8 mouse cellular contexts compared by ENCODE assay signal in the genomic region with DNA sequence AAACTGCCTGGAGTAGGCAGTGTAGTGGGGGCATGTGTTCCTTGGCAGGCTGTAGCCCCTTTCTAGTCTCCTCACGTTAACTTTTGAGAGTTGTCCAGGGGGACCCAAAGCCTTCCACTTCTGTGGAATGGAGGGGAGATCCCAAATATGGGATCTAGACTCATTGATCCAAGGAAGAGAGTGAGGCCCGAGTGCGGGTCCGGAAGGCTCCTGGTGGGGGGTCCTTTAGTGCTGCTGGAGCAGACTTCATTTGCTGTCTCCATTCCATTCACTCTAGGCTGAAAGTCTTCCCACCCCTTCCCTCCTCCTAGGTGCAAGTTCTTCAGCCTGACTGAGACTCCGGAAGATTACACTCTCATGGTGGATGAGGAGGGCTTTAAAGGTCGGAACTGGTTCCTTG. TPM values are rescaled to one million over a fixed set of nuclear protein-coding genes. Genes with fewer than 3 reads are reported as not detected.
DNase-seq lines count a peak whose midpoint lies in the region; ATAC-seq and TF ChIP-seq lines count a peak whose summit lies in the region.

No protein-coding gene starts in this region.

- TF ChIP-seq CTCF in bone marrow macrophage, adult 2 months (IDR thresholded peaks at IDR 0.05; ENCODE audit: low read depth, low read length) = no peak

- no peak for ATAC-seq in kidney, embryonic 16.5 days (ENCODE audit: low FRiP score, low TSS enrichment)
- ATAC-seq in hindbrain, embryonic 16.5 days = 0 out of 2 replicates have a peak, but pooled peaks have one; percentile 1
- 0 out of 2 replicates have a peak, but pooled peaks have one; percentile 33 for ATAC-seq in midbrain, embryonic 16.5 days

- peaks cover 19% of the 10 kb centered on the region for H3K36me3 ChIP-seq in kidney, embryonic 16.5 days (ENCODE audit: insufficient read depth, low read length)
- H3K36me3 ChIP-seq in hindbrain, embryonic 16.5 days (ENCODE audit: control insufficient read depth, insufficient read depth, low read length) = peaks cover 11% of the 10 kb centered on the region
- peaks cover 10% of the 10 kb centered on the region; the same call in 1 of the 2 replicates for H3K36me3 ChIP-seq in midbrain, embryonic 16.5 days (ENCODE audit: control insufficient read depth, insufficient read depth, low read length)

- 8% methylated on average over 6 of the region's 6 CpGs for WGBS in kidney, embryonic 16.5 days
- 6% methylated on average over 6 of the region's 6 CpGs for WGBS in hindbrain, embryonic 16.5 days
- WGBS in midbrain, embryonic 16.5 days = 4% methylated on average over 6 of the region's 6 CpGs

- DNase-seq in kidney, adult 8-10 months = no peak
- no peak for DNase-seq in gastrocnemius, postnatal 4 days (ENCODE audit: low spot score in 2 of 2)
- DNase-seq in spleen, adult 12 weeks (ENCODE audit: low spot score) = no peak
- DNase-seq in gastrocnemius, postnatal 10 days = no peak

- peak overlapping the region; percentile 83 for H3K4me2 ChIP-seq in kidney, embryonic 16.5 days (replicated peaks; ENCODE audit: low read depth, low read length)
- H3K4me2 ChIP-seq in hindbrain, embryonic 16.5 days (ENCODE audit: low read length) = peak overlapping the region; percentile 68
- peak overlapping the region; percentile 79 for H3K4me2 ChIP-seq in midbrain, embryonic 16.5 days (ENCODE audit: low read length)

- no peaks in the 10 kb centered on the region for H3K9me3 ChIP-seq in kidney, embryonic 16.5 days (ENCODE audit: low read length)
- H3K9me3 ChIP-seq in hindbrain, embryonic 16.5 days (ENCODE audit: control insufficient read depth, low read length) = peaks cover 5% of the 10 kb centered on the region; the same call in 1 of the 2 replicates
- no peaks in the 10 kb centered on the region; the same call in 1 of the 2 replicates for H3K9me3 ChIP-seq in midbrain, embryonic 16.5 days (replicated peaks; ENCODE audit: control insufficient read depth, low read length, poor library complexity, severe bottlenecking)

- H3K9ac ChIP-seq in kidney, embryonic 16.5 days (replicated peaks; ENCODE audit: low read length) = peak overlapping the region; percentile 68
- peak overlapping the region; percentile 58 for H3K9ac ChIP-seq in hindbrain, embryonic 16.5 days (ENCODE audit: low read depth, low read length)
- H3K9ac ChIP-seq in midbrain, embryonic 16.5 days (ENCODE audit: low read depth, low read length) = peak overlapping the region; percentile 55

- H3K4me1 ChIP-seq in kidney, embryonic 16.5 days (ENCODE audit: insufficient read depth, low read length) = peaks cover 12% of the 10 kb centered on the region
- H3K4me1 ChIP-seq in bone marrow macrophage, adult 2 months (ENCODE audit: control insufficient read depth, insufficient read depth, low read length) = peaks cover 13% of the 10 kb centered on the region
- peaks cover 6% of the 10 kb centered on the region; the same call in 1 of the 2 replicates for H3K4me1 ChIP-seq in hindbrain, embryonic 16.5 days (ENCODE audit: control insufficient read depth, insufficient read depth, low read depth, low read length)
- peaks cover 7% of the 10 kb centered on the region; the same call in 1 of the 2 replicates for H3K4me1 ChIP-seq in midbrain, embryonic 16.5 days (ENCODE audit: control insufficient read depth, insufficient read depth, low read length)

- TF ChIP-seq POLR2A in bone marrow macrophage, adult 2 months (IDR thresholded peaks at IDR 0.05; ENCODE audit: borderline replicate concordance, low read depth, low read length) = no peak

- no peak overlapping the region for H3K27ac ChIP-seq in kidney, embryonic 16.5 days (ENCODE audit: low read length)
- H3K27ac ChIP-seq in bone marrow macrophage, adult 2 months (ENCODE audit: insufficient read depth, low read depth, low read length) = no peak overlapping the region
- H3K27ac ChIP-seq in hindbrain, embryonic 16.5 days (ENCODE audit: low read depth, low read length) = no peak overlapping the region
- no peak overlapping the region for H3K27ac ChIP-seq in midbrain, embryonic 16.5 days (ENCODE audit: low read length)

- peak overlapping the region; percentile 48 for H3K4me3 ChIP-seq in kidney, embryonic 16.5 days (ENCODE audit: low read length)
- peak overlapping the region; percentile 65 for H3K4me3 ChIP-seq in bone marrow macrophage, adult 2 months (ENCODE audit: insufficient read depth, low read length)
- peak overlapping the region; percentile 42 for H3K4me3 ChIP-seq in hindbrain, embryonic 16.5 days (ENCODE audit: low read length)
- peak overlapping the region; percentile 41 for H3K4me3 ChIP-seq in midbrain, embryonic 16.5 days (ENCODE audit: low read depth, low read length)

- peaks cover 6% of the 10 kb centered on the region; the same call in 1 of the 2 replicates for H3K27me3 ChIP-seq in kidney, embryonic 16.5 days (ENCODE audit: insufficient read depth, low read length)
- H3K27me3 ChIP-seq in hindbrain, embryonic 16.5 days (replicated peaks; ENCODE audit: control insufficient read depth, insufficient read depth, low read length) = peaks cover 11% of the 10 kb centered on the region
- peaks cover 14% of the 10 kb centered on the region for H3K27me3 ChIP-seq in midbrain, embryonic 16.5 days (ENCODE audit: control insufficient read depth, insufficient read depth, low read depth, low read length)

RNA-seq across cellular contexts. Expression of gene Castor1, which starts 0.6 kb away (rescaled TPM):
- polyA plus RNA-seq in kidney, embryonic 16.5 days (2015; fragmentation: Nextera tagmentation; extraction: Ambion mirVana) = 6.8 and 7.6 TPM in 2 replicates
- polyA plus RNA-seq in bone marrow macrophage, adult 2 months (2012; ENCODE audit: insufficient read depth, insufficient read length, missing spikeins) = 4.1 and 5.4 TPM in 2 replicates
- polyA plus RNA-seq in hindbrain, embryonic 16.5 days (2015; fragmentation: Nextera tagmentation; extraction: Ambion mirVana) = 6.7 and 7.4 TPM in 2 replicates
- 2.9 and 4.2 TPM in 2 replicates for polyA plus RNA-seq in midbrain, embryonic 16.5 days (2015; fragmentation: Nextera tagmentation; extraction: Ambion mirVana)
- 1 to 10 TPM; 8.7 to 9.8 TPM for total RNA-seq in gastrocnemius, postnatal 4 days (2021)
- 1 to 10 TPM; 5.9 to 6.9 TPM for total RNA-seq in gastrocnemius, postnatal 10 days (2021)

RNA-seq across cellular contexts. Expression of gene Osm, which starts 17.6 kb away (rescaled TPM):
- polyA plus RNA-seq in kidney, embryonic 16.5 days (2015; fragmentation: Nextera tagmentation; extraction: Ambion mirVana) = not detected in 2 replicates
- polyA plus RNA-seq in bone marrow macrophage, adult 2 months (2012; ENCODE audit: insufficient read depth, insufficient read length, missing spikeins) = 5.3 and 6.2 TPM in 2 replicates
- not detected in 2 replicates for polyA plus RNA-seq in hindbrain, embryonic 16.5 days (2015; fragmentation: Nextera tagmentation; extraction: Ambion mirVana)
- 0.08 and 0.19 TPM in 2 replicates for polyA plus RNA-seq in midbrain, embryonic 16.5 days (2015; fragmentation: Nextera tagmentation; extraction: Ambion mirVana)
- under 1 TPM; 0.22 to 0.36 TPM for total RNA-seq in gastrocnemius, postnatal 4 days (2021)
- not detected for total RNA-seq in gastrocnemius, postnatal 10 days (2021)

RNA-seq across cellular contexts. Expression of gene Tbc1d10a, which starts 32.0 kb away (rescaled TPM):
- polyA plus RNA-seq in kidney, embryonic 16.5 days (2015; fragmentation: Nextera tagmentation; extraction: Ambion mirVana) = 49.0 and 51.3 TPM in 2 replicates
- 16.2 and 17.8 TPM in 2 replicates for polyA plus RNA-seq in bone marrow macrophage, adult 2 months (2012; ENCODE audit: insufficient read depth, insufficient read length, missing spikeins)
- polyA plus RNA-seq in hindbrain, embryonic 16.5 days (2015; fragmentation: Nextera tagmentation; extraction: Ambion mirVana) = 37.6 and 41.0 TPM in 2 replicates
- polyA plus RNA-seq in midbrain, embryonic 16.5 days (2015; fragmentation: Nextera tagmentation; extraction: Ambion mirVana) = 33.6 and 34.8 TPM in 2 replicates
- total RNA-seq in gastrocnemius, postnatal 4 days (2021) = 10 to 100 TPM; 10.1 to 12.2 TPM
- 1 to 10 TPM; 6.1 to 8.2 TPM for total RNA-seq in gastrocnemius, postnatal 10 days (2021)

RNA-seq across cellular contexts. Expression of gene Lif, which starts 38.7 kb away (rescaled TPM):
- 0.05 and 0.09 TPM in 2 replicates for polyA plus RNA-seq in kidney, embryonic 16.5 days (2015; fragmentation: Nextera tagmentation; extraction: Ambion mirVana)
- 0.21 TPM in 1 of 2 replicates, not detected in the other for polyA plus RNA-seq in bone marrow macrophage, adult 2 months (2012; ENCODE audit: insufficient read depth, insufficient read length, missing spikeins)
- polyA plus RNA-seq in hindbrain, embryonic 16.5 days (2015; fragmentation: Nextera tagmentation; extraction: Ambion mirVana) = 0.05 TPM in 1 of 2 replicates, not detected in the other
- polyA plus RNA-seq in midbrain, embryonic 16.5 days (2015; fragmentation: Nextera tagmentation; extraction: Ambion mirVana) = 0.06 TPM in 1 of 2 replicates, not detected in the other
- total RNA-seq in gastrocnemius, postnatal 4 days (2021) = 1 to 10 TPM; 1.3 to 2.1 TPM
- under 1 TPM; 0.47 to 0.77 TPM for total RNA-seq in gastrocnemius, postnatal 10 days (2021)

RNA-seq across cellular contexts. Expression of gene Sf3a1, which starts 58.5 kb away (rescaled TPM):
- 54.5 and 65.5 TPM in 2 replicates for polyA plus RNA-seq in kidney, embryonic 16.5 days (2015; fragmentation: Nextera tagmentation; extraction: Ambion mirVana)
- polyA plus RNA-seq in bone marrow macrophage, adult 2 months (2012; ENCODE audit: insufficient read depth, insufficient read length, missing spikeins) = 21.1 and 23.1 TPM in 2 replicates
- 38.7 and 52.4 TPM in 2 replicates for polyA plus RNA-seq in hindbrain, embryonic 16.5 days (2015; fragmentation: Nextera tagmentation; extraction: Ambion mirVana)
- polyA plus RNA-seq in midbrain, embryonic 16.5 days (2015; fragmentation: Nextera tagmentation; extraction: Ambion mirVana) = 53.8 and 54.0 TPM in 2 replicates
- total RNA-seq in gastrocnemius, postnatal 4 days (2021) = 10 to 100 TPM; 41.2 to 50.6 TPM
- total RNA-seq in gastrocnemius, postnatal 10 days (2021) = 10 to 100 TPM; 28.1 to 32.6 TPM
